Mouse (Mus musculus) intestine, postnatal 0 days (tissue): ENCODE results near the gene Gm9903. TPM values are rescaled to one million over a fixed set of nuclear protein-coding genes. Genes with fewer than 3 reads are reported as not detected.

ENCODE experiments used
- ATAC-seq: fragments of 200-750 bp; cut with Nextera tagmentation; 2 replicates; pipeline ENCODE4 v1.8.0; 2017; ENCODE audit warnings: mild to moderate bottlenecking, moderate TSS enrichment, moderate library complexity
- H3K27ac ChIP-seq: fragments of 300-500 bp; sonication (generic); 2 replicates; pipeline ENCODE4 v1.5.1; 2014; ENCODE audit warnings: mild to moderate bottlenecking, low read depth, low read length, moderate library complexity
- H3K27me3 ChIP-seq: fragments of 300-500 bp; sonication (generic); replicated peaks from 2 replicates; pipeline ENCODE4 v1.6.1; 2014; ENCODE audit warnings: low read length, mixed read lengths; ENCODE audit not compliant: control insufficient read depth, insufficient read depth
- H3K36me3 ChIP-seq: fragments of 300-500 bp; sonication (generic); 2 replicates; pipeline ENCODE4 v1.6.1; 2014; ENCODE audit warnings: mild to moderate bottlenecking, moderate library complexity; ENCODE audit not compliant: control insufficient read depth, insufficient read depth
- H3K4me1 ChIP-seq: fragments of 300-500 bp; sonication (generic); replicated peaks from 2 replicates; pipeline ENCODE4 v1.6.1; 2014; ENCODE audit warnings: antibody characterized with exemption, low read length, mixed read lengths; ENCODE audit not compliant: control insufficient read depth, insufficient read depth
- H3K4me2 ChIP-seq: fragments of 300-500 bp; sonication (generic); replicated peaks from 2 replicates; pipeline ENCODE4 v1.6.1; 2014; ENCODE audit warnings: low read depth, mild to moderate bottlenecking, moderate library complexity
- H3K4me3 ChIP-seq: fragments of 300-500 bp; sonication (generic); 2 replicates; pipeline ENCODE4 v1.5.1; 2014; ENCODE audit warnings: low read depth, low read length
- H3K9ac ChIP-seq: fragments of 300-500 bp; sonication (generic); 2 replicates; pipeline ENCODE4 v1.6.1; 2014; ENCODE audit warnings: mild to moderate bottlenecking, low read depth, low read length
- H3K9me3 ChIP-seq: fragments of 300-500 bp; sonication (generic); 2 replicates; pipeline ENCODE4 v1.6.1; 2016; ENCODE audit warnings: mixed run types; ENCODE audit not compliant: control insufficient read depth
- CTCF ChIP-seq: sonication (generic); IDR thresholded peaks from 2 replicates; pipeline ENCODE4 v1.5.1; 2016; ENCODE audit warnings: low read depth, mild to moderate bottlenecking, control low read depth, antibody characterized with exemption, moderate library complexity
- WGBS: fragments of 180-500 bp; shearing (Covaris S2); extraction: QIAGEN DNeasy Blood & Tissue Kit; methylation state at CpG from one replicate; pipeline ENCODE4 v1.1.7; 2014; 5-methylcytosine and 5-hydroxymethylcytosine counted together
- polyA plus RNA-seq: library from polyadenylated mRNA; unstranded; fragments of >200 nt; fragmentation: Nextera tagmentation; extraction: Ambion mirVana; gene quantifications from 2 replicates; pipeline ENCODE4 v1.2.1, GENCODE M21; 2015

Gene Gm9903
- polyA plus RNA-seq, 1 experiment from 2014 or later: 0.42 TPM

- no peaks in the 10 kb centered on the region for H3K27me3 ChIP-seq
- peak within 1 kb of the TSS; percentile 67 for H3K9ac ChIP-seq
- peak within 1 kb of the TSS; percentile 86 for H3K4me3 ChIP-seq
- no peaks in the 10 kb centered on the region for H3K9me3 ChIP-seq
- peak; percentile 96 for ATAC-seq
- H3K36me3 ChIP-seq: peaks cover 40% of the 10 kb centered on the region; the same call in 1 of the 2 replicates
- peak within 1 kb of the TSS; percentile 95 for H3K27ac ChIP-seq
- no peak for TF ChIP-seq CTCF
- 0 out of 2 replicates have a peak, but pooled peaks cover 8% of the 10 kb centered on the region for H3K4me1 ChIP-seq
- under 1% methylated on average over 60 of the region's 60 CpGs for WGBS
- peak within 1 kb of the TSS; percentile 72 for H3K4me2 ChIP-seq
These were observed 28.3 kb downstream of the Gm9903 start, which contains the start of the genes Tacc3 and Tmem129 for GRCm38 (mm10) chr5:33657787-33658663. Gene Tacc3, plus strand, starts transcription at chr5:33658128. Gene Tmem129, minus strand, starts transcription at chr5:33658416.

- Histone ChIP-seq H3K27me3 (no peaks in the 10 kb centered on the region), H3K4me3 (peak overlapping the region; percentile 86), H3K9ac (peak overlapping the region; percentile 67), H3K4me1 (0 out of 2 replicates have a peak, but pooled peaks cover 8% of the 10 kb centered on the region), H3K36me3 (peaks cover 36% of the 10 kb centered on the region; the same call in 1 of the 2 replicates), H3K4me2 (peak overlapping the region; percentile 72), H3K9me3 (no peaks in the 10 kb centered on the region), H3K27ac (peak overlapping the region; percentile 95)
- no peak for TF ChIP-seq CTCF
- ATAC-seq: no peak
- WGBS: under 1% methylated on average over 26 of the region's 26 CpGs
These were observed 28.9 kb downstream of the Gm9903 start for GRCm38 (mm10) chr5:33658664-33659050.

DNA sequence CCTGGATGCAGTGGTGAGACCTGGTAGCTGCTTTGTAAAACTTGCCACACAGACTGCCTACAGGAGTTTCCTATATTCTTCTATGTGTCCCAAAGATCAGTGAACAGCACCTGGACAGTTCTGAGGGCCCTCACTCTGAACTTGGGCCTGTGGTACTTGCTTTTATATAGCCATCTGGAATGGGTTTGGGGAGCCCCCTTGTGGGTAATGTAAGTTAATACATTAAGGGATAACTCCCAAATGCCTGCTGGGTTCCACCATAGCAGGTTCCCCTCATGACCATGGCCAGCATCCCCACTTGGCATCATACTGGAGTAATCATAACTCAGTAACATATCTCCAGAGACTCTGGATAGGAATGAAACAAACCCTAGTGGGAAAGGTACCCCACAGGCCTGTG lies 38.5 kb downstream of the Gm9903 start:
- peaks cover 61% of the 10 kb centered on the region for H3K36me3 ChIP-seq
- no peaks in the 10 kb centered on the region for H3K27me3 ChIP-seq
- no peak for ATAC-seq
- no peak overlapping the region for H3K27ac ChIP-seq
- no peaks in the 10 kb centered on the region for H3K9me3 ChIP-seq
- no peak overlapping the region for H3K4me2 ChIP-seq
- H3K4me3 ChIP-seq: no peak overlapping the region
- no peaks in the 10 kb centered on the region for H3K4me1 ChIP-seq
- no peak overlapping the region for H3K9ac ChIP-seq
- peak; percentile 66 for TF ChIP-seq CTCF

- TF ChIP-seq CTCF: no peak
- H3K9ac ChIP-seq: no peak overlapping the region
- no peak overlapping the region for H3K4me3 ChIP-seq
- H3K27ac ChIP-seq: no peak overlapping the region; the same call in 1 of the 2 replicates
- H3K27me3 ChIP-seq: no peaks in the 10 kb centered on the region
- no peaks in the 10 kb centered on the region for H3K4me1 ChIP-seq
- peaks cover 55% of the 10 kb centered on the region for H3K36me3 ChIP-seq
- ATAC-seq: no peak
- H3K4me2 ChIP-seq: no peak overlapping the region
- 82% methylated on average over 5 of the region's 5 CpGs for WGBS
- no peaks in the 10 kb centered on the region for H3K9me3 ChIP-seq
These were observed 41.9 kb downstream of the Gm9903 start for GRCm38 (mm10) chr5:33671659-33672058.

- WGBS: 93% methylated on average over 3 of the region's 3 CpGs
- peaks cover 30% of the 10 kb centered on the region for H3K36me3 ChIP-seq
- H3K4me2 ChIP-seq: no peak overlapping the region
- no peaks in the 10 kb centered on the region for H3K9me3 ChIP-seq
- H3K9ac ChIP-seq: no peak overlapping the region
- H3K27ac ChIP-seq: no peak overlapping the region
- no peak for TF ChIP-seq CTCF
- H3K4me1 ChIP-seq: no peaks in the 10 kb centered on the region
- H3K4me3 ChIP-seq: no peak overlapping the region
- no peak for ATAC-seq
- H3K27me3 ChIP-seq: no peaks in the 10 kb centered on the region
These were observed 44.7 kb downstream of the Gm9903 start for GRCm38 (mm10) chr5:33674439-33674838.

- no peak overlapping the region for H3K4me2 ChIP-seq
- no peak for ATAC-seq
- 0% methylated on average over 1 of the region's 1 CpGs for WGBS
These were observed 46.2 kb downstream of the Gm9903 start for GRCm38 (mm10) chr5:33675964-33676363.

More at GRCm38 (mm10) chr5:33675964-33676363, 46.2 kb downstream of the Gm9903 start:
- Histone ChIP-seq H3K27me3 (no peaks in the 10 kb centered on the region), H3K9ac (no peak overlapping the region), H3K27ac (no peak overlapping the region), H3K4me1 (no peaks in the 10 kb centered on the region), H3K4me3 (no peak overlapping the region), H3K36me3 (peaks cover 19% of the 10 kb centered on the region; the same call in 1 of the 2 replicates), H3K9me3 (no peaks in the 10 kb centered on the region)
- TF ChIP-seq CTCF: peak; percentile 85
